Mouse (Mus musculus): ENCODE measurements at regions not wholly inside any gene's neighbourhood (a gene's known extent, or its start where the extent isn't known, plus 50 kb on each side); places are given as distances from the start of the nearest gene placed in this dataset.

- Histone ChIP-seq H3K36me3 (ENCODE audit: control insufficient read depth, insufficient read depth, low read length) (no peaks in the 10 kb centered on the region), H3K9ac (ENCODE audit: low read length) (no peak overlapping the region), H3K27ac (replicated peaks) (no peak overlapping the region), H3K9me3 (ENCODE audit: control insufficient read depth, low read length) (no peaks in the 10 kb centered on the region), H3K4me2 (replicated peaks; ENCODE audit: low read depth) (no peak overlapping the region), H3K27me3 (ENCODE audit: control insufficient read depth, insufficient read depth, low read length) (no peaks in the 10 kb centered on the region), H3K4me3 (ENCODE audit: low read depth, low read length) (no peak overlapping the region), H3K4me1 (replicated peaks; ENCODE audit: control insufficient read depth, insufficient read depth) (no peaks in the 10 kb centered on the region)
- no peak for DNase-seq (ENCODE audit: low spot score)
- ATAC-seq (ENCODE audit: low FRiP score, low TSS enrichment), result no peak
- WGBS, result 78% methylated on average over 4 of the region's 4 CpGs
- no peak for TF ChIP-seq CTCF (IDR thresholded peaks at IDR 0.05; ENCODE audit: low read depth)
- no peak for TF ChIP-seq EP300 (optimal IDR thresholded peaks at IDR 0.05)
These were observed 340.7 kb downstream of the Psat1 start for GRCm38 (mm10) chr19:15606440-15606839.

DNA sequence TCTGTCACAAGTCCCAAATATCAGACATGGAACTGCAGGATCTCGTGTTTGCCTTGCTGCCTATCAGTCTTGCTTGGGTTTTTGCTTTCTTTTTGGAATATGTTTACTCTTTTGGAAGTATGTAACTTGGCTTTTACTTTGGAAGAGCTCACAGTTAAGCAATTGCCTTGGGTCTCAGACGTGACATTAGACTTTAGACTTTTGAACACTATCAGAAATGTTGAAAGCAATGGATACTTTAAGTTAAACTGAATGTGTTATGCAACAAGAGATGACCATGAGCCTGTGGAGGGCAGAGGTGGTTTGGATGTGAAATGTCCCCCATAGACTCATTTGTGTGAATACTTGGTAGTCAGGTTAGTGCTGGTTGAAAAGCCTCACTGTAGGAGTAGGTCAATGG is 354.3 kb downstream of the Psat1 start:
- no peak overlapping the region for H3K4me3 ChIP-seq (ENCODE audit: low read depth, low read length)

DNA sequence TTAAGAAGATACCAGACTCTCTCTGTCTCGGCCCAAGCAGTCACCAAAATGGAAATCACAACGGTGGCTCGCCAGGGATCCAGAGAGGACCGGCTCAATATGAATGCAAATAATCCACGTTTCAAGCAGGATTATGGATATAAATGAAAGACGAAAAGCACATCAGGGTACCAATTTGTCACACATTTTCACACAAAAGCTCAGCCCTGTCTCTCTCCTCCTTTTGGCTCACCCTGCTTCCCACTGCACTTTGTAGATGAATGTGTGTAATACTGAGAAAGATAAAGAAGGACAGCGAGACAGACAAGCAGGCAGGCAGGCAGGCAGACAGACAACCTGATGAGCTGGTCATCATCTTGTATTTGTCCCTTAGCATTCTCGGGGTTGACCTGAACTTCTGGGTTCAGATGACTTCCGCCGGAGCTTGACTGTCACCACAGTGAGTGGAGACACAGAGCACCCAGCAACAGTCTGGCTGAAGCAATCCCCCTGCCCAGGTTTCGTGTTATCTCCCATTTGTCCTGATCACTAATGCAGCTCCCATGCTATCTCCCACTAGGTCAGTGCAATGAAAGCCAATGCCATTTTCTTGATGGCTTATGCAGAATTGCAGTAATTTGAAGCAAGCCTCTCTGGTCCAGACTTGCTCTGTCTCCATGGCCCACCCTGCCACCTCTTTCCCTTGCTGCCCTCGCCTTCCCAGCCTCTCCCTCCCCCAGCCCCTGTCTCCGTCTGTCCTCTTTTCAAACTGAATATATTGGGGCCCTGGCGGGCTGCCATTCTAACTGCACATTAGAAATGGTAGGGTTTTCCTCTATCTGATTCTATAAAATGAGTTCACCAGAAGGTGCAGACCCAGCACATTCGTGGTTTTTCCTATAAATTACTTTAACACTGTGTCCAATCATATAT is 363.1 kb downstream of the Psat1 start:
- WGBS, result 75% methylated on average over 15 of the region's 15 CpGs
- no peak for ATAC-seq (ENCODE audit: low FRiP score, low TSS enrichment)
- Histone ChIP-seq H3K36me3 (ENCODE audit: control insufficient read depth, insufficient read depth, low read length) (no peaks in the 10 kb centered on the region), H3K4me2 (replicated peaks; ENCODE audit: low read depth) (no peak overlapping the region), H3K9ac (ENCODE audit: low read length) (no peak overlapping the region), H3K4me3 (ENCODE audit: low read depth, low read length) (no peak overlapping the region), H3K4me1 (replicated peaks; ENCODE audit: control insufficient read depth, insufficient read depth) (no peaks in the 10 kb centered on the region), H3K27me3 (ENCODE audit: control insufficient read depth, insufficient read depth, low read length) (no peaks in the 10 kb centered on the region), H3K9me3 (ENCODE audit: control insufficient read depth, low read length) (no peaks in the 10 kb centered on the region), H3K27ac (replicated peaks) (no peak overlapping the region)
- no peak for DNase-seq (ENCODE audit: low spot score)
- no peak for TF ChIP-seq CTCF (IDR thresholded peaks at IDR 0.05; ENCODE audit: low read depth)
- TF ChIP-seq EP300 (optimal IDR thresholded peaks at IDR 0.05), result no peak

More for the DNA sequence above, 354.3 kb downstream of the Psat1 start:
- H3K4me2 ChIP-seq (replicated peaks; ENCODE audit: low read depth), result no peak overlapping the region
- H3K9me3 ChIP-seq (ENCODE audit: control insufficient read depth, low read length), result no peaks in the 10 kb centered on the region
- H3K36me3 ChIP-seq (ENCODE audit: control insufficient read depth, insufficient read depth, low read length), result no peaks in the 10 kb centered on the region
- no peak overlapping the region for H3K9ac ChIP-seq (ENCODE audit: low read length)
- no peak for TF ChIP-seq CTCF (IDR thresholded peaks at IDR 0.05; ENCODE audit: low read depth)
- TF ChIP-seq EP300 (optimal IDR thresholded peaks at IDR 0.05), result no peak
- WGBS, result 59% methylated on average over 2 of the region's 2 CpGs
- no peak overlapping the region for H3K27ac ChIP-seq (replicated peaks)
- no peaks in the 10 kb centered on the region for H3K4me1 ChIP-seq (replicated peaks; ENCODE audit: control insufficient read depth, insufficient read depth)
- no peak for DNase-seq (ENCODE audit: low spot score)
- no peaks in the 10 kb centered on the region for H3K27me3 ChIP-seq (ENCODE audit: control insufficient read depth, insufficient read depth, low read length)
- no peak for ATAC-seq (ENCODE audit: low FRiP score, low TSS enrichment)

DNA sequence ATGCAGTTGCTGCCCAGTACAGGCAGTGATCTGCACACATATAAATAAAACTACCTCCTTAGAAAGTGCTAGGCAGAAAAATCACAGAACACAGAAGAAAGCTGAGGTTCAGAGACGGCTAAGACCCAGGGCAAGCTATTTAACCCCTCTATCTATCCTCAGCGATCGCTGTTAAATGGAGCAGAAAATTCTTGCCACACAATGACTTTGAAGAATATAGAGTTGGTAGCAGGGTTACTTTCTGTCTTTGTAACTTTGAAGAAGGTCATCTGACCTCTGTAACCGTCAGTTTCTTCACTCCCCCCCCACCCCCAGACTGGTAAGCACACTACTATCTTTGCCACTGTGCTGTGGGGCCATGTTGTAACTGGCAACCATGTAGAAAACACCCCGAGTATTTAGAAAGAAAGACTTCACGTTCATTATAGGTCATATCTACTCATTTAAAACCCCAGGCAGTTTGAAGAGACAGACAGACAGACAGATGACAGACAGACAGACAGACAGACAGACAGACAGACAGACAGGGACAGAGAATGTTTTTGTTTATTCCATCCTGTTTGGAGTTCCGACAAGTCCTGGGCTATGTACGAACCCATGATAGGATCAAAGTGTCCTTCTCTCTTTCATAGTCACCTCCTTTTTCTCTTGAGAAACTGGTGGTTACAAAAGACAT is 363.9 kb downstream of the Psat1 start:
- ATAC-seq (ENCODE audit: low FRiP score, low TSS enrichment), result no peak

DNA sequence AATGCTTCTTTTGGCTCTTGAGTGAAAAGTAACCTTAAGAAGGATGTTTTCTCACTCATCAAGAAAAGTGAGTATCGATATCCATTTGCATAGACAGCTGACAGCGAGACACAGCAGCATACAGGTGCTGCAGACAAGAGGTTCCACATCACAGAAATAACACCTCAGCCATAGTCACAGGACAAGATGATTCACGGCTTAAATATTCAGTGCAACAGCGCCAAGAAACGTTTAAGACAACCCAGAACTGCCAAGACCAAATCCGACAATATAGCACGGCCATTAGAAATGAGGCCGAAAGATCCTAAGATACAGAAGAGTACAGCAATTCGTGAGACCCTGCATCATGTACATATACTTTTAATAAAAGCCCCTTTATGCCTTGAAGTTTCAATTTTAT is 375.9 kb downstream of the Psat1 start:
- Histone ChIP-seq H3K27ac (replicated peaks) (no peak overlapping the region), H3K36me3 (ENCODE audit: control insufficient read depth, insufficient read depth, low read length) (no peaks in the 10 kb centered on the region), H3K4me2 (replicated peaks; ENCODE audit: low read depth) (no peak overlapping the region), H3K9me3 (ENCODE audit: control insufficient read depth, low read length) (no peaks in the 10 kb centered on the region), H3K4me3 (ENCODE audit: low read depth, low read length) (no peak overlapping the region), H3K4me1 (replicated peaks; ENCODE audit: control insufficient read depth, insufficient read depth) (no peaks in the 10 kb centered on the region), H3K27me3 (ENCODE audit: control insufficient read depth, insufficient read depth, low read length) (no peaks in the 10 kb centered on the region), H3K9ac (ENCODE audit: low read length) (no peak overlapping the region)
- DNase-seq (ENCODE audit: low spot score), result no peak
- 77% methylated on average over 9 of the region's 9 CpGs for WGBS
- no peak for ATAC-seq (ENCODE audit: low FRiP score, low TSS enrichment)
- TF ChIP-seq CTCF (IDR thresholded peaks at IDR 0.05; ENCODE audit: low read depth) (no peak), EP300 (optimal IDR thresholded peaks at IDR 0.05) (no peak)

More for the DNA sequence above, 363.9 kb downstream of the Psat1 start:
- Histone ChIP-seq H3K4me3 (ENCODE audit: low read depth, low read length) (no peak overlapping the region), H3K9ac (ENCODE audit: low read length) (no peak overlapping the region), H3K9me3 (ENCODE audit: control insufficient read depth, low read length) (no peaks in the 10 kb centered on the region), H3K4me1 (replicated peaks; ENCODE audit: control insufficient read depth, insufficient read depth) (no peaks in the 10 kb centered on the region), H3K36me3 (ENCODE audit: control insufficient read depth, insufficient read depth, low read length) (no peaks in the 10 kb centered on the region), H3K4me2 (replicated peaks; ENCODE audit: low read depth) (no peak overlapping the region), H3K27ac (replicated peaks) (no peak overlapping the region), H3K27me3 (ENCODE audit: control insufficient read depth, insufficient read depth, low read length) (no peaks in the 10 kb centered on the region)
- no peak for TF ChIP-seq EP300 (optimal IDR thresholded peaks at IDR 0.05)
- no peak for TF ChIP-seq CTCF (IDR thresholded peaks at IDR 0.05; ENCODE audit: low read depth)
- 85% methylated on average over 8 of the region's 8 CpGs for WGBS
- no peak for DNase-seq (ENCODE audit: low spot score)

DNA sequence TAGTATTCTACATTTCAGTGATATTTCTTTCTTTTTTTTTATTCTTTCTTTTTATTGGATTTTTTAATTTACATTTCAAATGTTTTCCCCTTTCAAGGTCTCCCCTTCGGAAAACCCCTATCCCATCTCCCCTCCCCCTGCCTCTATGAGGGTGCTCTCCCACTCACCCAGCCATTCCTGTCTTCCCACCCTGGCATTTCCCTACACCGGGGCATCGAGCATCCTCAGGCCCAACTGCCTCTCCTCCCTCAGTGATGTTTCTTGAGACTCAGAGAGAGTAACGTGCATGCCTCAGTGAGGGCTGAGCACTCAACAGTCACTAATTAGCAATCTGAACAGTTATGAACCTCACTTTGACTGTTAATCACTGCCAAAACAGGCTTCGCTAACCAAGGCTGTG is 385.6 kb downstream of the Psat1 start:
- TF ChIP-seq EP300 (optimal IDR thresholded peaks at IDR 0.05) (no peak), CTCF (IDR thresholded peaks at IDR 0.05; ENCODE audit: low read depth) (no peak)
- no peak overlapping the region for H3K4me2 ChIP-seq (replicated peaks; ENCODE audit: low read depth)
- WGBS, result 91% methylated on average over 5 of the region's 5 CpGs
- H3K4me3 ChIP-seq (ENCODE audit: low read depth, low read length), result no peak overlapping the region
- no peaks in the 10 kb centered on the region for H3K27me3 ChIP-seq (ENCODE audit: control insufficient read depth, insufficient read depth, low read length)
- H3K9me3 ChIP-seq (ENCODE audit: control insufficient read depth, low read length), result no peaks in the 10 kb centered on the region
- H3K36me3 ChIP-seq (ENCODE audit: control insufficient read depth, insufficient read depth, low read length), result no peaks in the 10 kb centered on the region
- no peak for DNase-seq (ENCODE audit: low spot score)
- no peaks in the 10 kb centered on the region for H3K4me1 ChIP-seq (replicated peaks; ENCODE audit: control insufficient read depth, insufficient read depth)
- no peak overlapping the region for H3K27ac ChIP-seq (replicated peaks)
- no peak overlapping the region for H3K9ac ChIP-seq (ENCODE audit: low read length)
- ATAC-seq (ENCODE audit: low FRiP score, low TSS enrichment), result no peak

Data from stomach, postnatal 0 days (tissue).